Mouse (Mus musculus): ENCODE data around the gene Gm5426. TPM values are rescaled to one million over a fixed set of nuclear protein-coding genes. Genes with fewer than 3 reads are reported as not detected.

Gene Gm5426
- polyA plus RNA-seq, 1 experiment from 2014 or later = not detected

Other genes starting within 250 kb of the Gm5426 start
- gene Eea1, start 196.0 kb upstream of the Gm5426 start, polyA plus RNA-seq (2018) = 36.0 to 58.4 TPM (median 45.9 TPM) in 3 replicates